Mouse (Mus musculus) urinary bladder, postnatal 4 days (tissue): ENCODE data around the gene Emp1.

ENCODE experiments used
- DNase-seq, 2 experiments: peaks; one replicate each; pipeline ENCODE4 v3.0.0; 2021 to 2022; ENCODE audit warnings: low spot score in 2 of 2

Gene Emp1

GRCm38 (mm10) chr6:135407323-135407722 lies 45.0 kb downstream of the Emp1 start:
- no peak for DNase-seq

GRCm38 (mm10) chr6:135411712-135412319 lies 49.5 kb downstream of the Emp1 start:
- DNase-seq: no peak

- DNase-seq: no peak
Measured at GRCm38 (mm10) chr6:135412649-135413048, 50.3 kb downstream of the Emp1 start.

- no peak for DNase-seq
Measured at GRCm38 (mm10) chr6:135417459-135417858, 55.1 kb downstream of the Emp1 start.

DNA sequence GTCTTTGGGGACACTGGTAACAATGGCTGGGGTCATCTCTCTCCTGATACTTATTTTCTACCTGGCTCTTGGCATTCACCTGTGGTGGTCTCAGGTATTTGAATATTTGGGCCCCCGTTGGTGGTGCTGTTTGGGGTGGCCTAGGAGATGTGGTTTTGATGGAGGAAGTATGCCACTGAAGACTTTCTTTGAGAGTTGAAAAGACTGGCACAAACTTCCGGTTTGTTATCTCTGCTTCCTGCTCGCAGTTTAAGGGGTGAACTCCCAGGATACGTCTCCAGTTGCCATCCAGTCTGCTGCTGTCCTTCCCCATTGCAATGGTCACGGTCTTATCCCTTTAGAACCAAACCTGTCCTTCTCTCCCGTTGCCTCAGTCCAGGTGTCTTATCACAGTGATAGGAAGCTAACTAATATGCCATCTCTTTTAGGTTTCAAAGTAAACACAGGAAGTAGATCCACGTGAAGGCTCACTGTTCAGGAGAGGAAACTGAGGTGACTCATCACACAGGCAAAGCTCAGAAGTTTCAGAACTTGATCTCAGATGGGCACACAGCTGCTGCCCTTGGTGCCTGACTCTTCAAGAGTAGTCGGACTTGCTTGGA lies 56.0 kb downstream of the Emp1 start:
- DNase-seq: no peak

DNA sequence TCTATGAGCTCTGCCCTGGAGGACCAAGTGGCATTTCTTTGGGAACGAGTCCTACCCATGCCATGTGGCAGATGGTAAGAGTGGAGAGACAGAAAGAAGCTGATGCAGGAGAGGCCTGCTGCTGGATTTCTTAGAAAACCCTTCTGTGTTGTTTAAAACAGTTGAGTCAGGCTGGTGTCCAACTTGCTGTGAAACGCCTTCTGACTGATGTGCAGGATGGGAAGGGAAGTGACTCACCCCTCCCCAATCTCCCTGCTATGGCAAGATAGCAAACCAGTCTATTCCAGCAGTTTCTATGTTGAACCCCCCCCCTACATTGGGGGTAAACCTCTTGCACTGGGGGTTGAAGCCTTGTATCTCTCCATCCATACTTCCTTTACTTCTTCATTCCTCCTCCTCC lies 65.9 kb downstream of the Emp1 start:
- no peak for DNase-seq

- no peak for DNase-seq
Measured at GRCm38 (mm10) chr6:135429268-135429909, 67.0 kb downstream of the Emp1 start.

DNA sequence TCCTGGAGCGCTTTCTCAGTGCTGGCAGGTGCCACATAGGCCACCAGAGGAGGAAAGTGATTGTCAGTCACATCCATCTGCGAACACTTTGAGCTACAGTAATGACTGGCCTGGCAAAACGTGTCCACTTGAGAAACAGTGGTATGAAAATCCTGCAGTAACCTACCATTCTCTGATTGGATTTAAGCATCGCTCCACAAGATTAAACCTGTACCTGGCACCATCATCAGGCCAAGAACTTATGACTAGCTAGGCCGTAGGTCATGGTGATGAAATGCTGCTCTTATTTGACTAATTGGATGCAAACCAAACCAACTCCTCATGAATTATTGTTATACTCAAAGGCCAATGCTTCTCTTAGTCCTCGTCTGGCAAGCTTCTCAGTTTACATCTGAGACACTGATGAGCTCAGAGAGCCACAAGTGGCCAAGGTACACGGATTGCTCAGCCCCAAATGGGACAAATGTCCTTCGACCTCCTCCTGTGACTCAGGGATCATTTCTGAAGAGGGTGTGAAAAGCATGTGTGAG lies 68.2 kb downstream of the Emp1 start:
- no peak for DNase-seq
